ENCODE assay signal across 11 mouse cellular contexts in the genomic region with DNA sequence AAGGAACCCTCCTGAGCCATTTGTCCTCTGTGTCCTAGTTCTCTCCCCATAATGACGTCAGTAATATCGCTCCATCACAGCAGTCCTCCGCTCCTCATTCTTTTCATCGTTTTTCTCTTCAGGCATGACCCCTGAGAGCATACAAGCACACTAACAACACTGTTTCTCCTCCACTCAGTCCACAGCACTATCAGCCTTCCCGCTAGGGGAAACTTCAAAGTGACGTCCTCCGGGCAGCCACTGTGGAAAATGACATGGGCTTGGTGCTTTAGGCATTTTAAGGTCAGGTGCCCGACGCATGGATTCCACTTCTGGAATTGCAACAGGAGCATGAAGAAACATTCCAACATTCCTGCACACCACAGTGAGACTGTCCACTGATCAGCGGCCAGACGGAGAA. TPM values are rescaled to one million over a fixed set of nuclear protein-coding genes. Genes with fewer than 3 reads are reported as not detected.
DNase-seq lines count a peak whose midpoint lies in the region; ATAC-seq lines count a peak whose summit lies in the region.
"Had no signal": no experiment of that assay in that cellular context is flagged by ENCODE, and none has a peak within 500 bp of the region (broad histone marks: within the 10 kb centered on the region; RNA-seq: fewer than 3 reads in every experiment).

No protein-coding gene starts in this region.

- peak overlapping the region; percentile 54; the same call in 1 of the 2 replicates for H3K4me3 ChIP-seq in heart, embryonic 12.5 days
- no peak overlapping the region; the same call in 1 of the 2 replicates for H3K4me3 ChIP-seq in forebrain, embryonic 12.5 days (replicated peaks)
- H3K4me3 ChIP-seq in midbrain, embryonic 12.5 days, result peak overlapping the region; percentile 50; the same call in 1 of the 2 replicates
- no peak overlapping the region for H3K4me3 ChIP-seq in intestine, embryonic 15.5 days (replicated peaks)

- H3K9me3 ChIP-seq in heart, embryonic 12.5 days (replicated peaks), result no peaks in the 10 kb centered on the region
- no peaks in the 10 kb centered on the region for H3K9me3 ChIP-seq in forebrain, embryonic 12.5 days
- no peaks in the 10 kb centered on the region for H3K9me3 ChIP-seq in midbrain, embryonic 12.5 days
- no peaks in the 10 kb centered on the region for H3K9me3 ChIP-seq in intestine, embryonic 15.5 days

- ATAC-seq in heart, embryonic 12.5 days (ENCODE audit: insufficient number of reproducible peaks, low FRiP score), result no peak
- no peak for ATAC-seq in forebrain, embryonic 12.5 days (ENCODE audit: low FRiP score)
- no peak for ATAC-seq in midbrain, embryonic 12.5 days (ENCODE audit: low FRiP score, low read depth)
- ATAC-seq in intestine, embryonic 15.5 days, result no peak

- peaks cover 46% of the 10 kb centered on the region for H3K27me3 ChIP-seq in heart, embryonic 12.5 days (replicated peaks)
- H3K27me3 ChIP-seq in forebrain, embryonic 12.5 days, result peaks cover 54% of the 10 kb centered on the region
- H3K27me3 ChIP-seq in midbrain, embryonic 12.5 days, result peaks cover 53% of the 10 kb centered on the region
- H3K27me3 ChIP-seq in intestine, embryonic 15.5 days (replicated peaks), result peaks cover 45% of the 10 kb centered on the region

- H3K4me2 ChIP-seq in heart, embryonic 12.5 days, result peak overlapping the region; percentile 91
- peak overlapping the region; percentile 76; the same call in 1 of the 2 replicates for H3K4me2 ChIP-seq in forebrain, embryonic 12.5 days
- peak overlapping the region; percentile 77 for H3K4me2 ChIP-seq in midbrain, embryonic 12.5 days (replicated peaks)
- H3K4me2 ChIP-seq in intestine, embryonic 15.5 days (replicated peaks), result no peak overlapping the region

- no peak overlapping the region for H3K9ac ChIP-seq in heart, embryonic 12.5 days
- H3K9ac ChIP-seq in forebrain, embryonic 12.5 days, result no peak overlapping the region
- no peak overlapping the region for H3K9ac ChIP-seq in midbrain, embryonic 12.5 days (replicated peaks)
- no peak overlapping the region for H3K9ac ChIP-seq in intestine, embryonic 15.5 days
- H3K9ac ChIP-seq: liver, embryonic 14.5 days had no signal

- no peaks in the 10 kb centered on the region for H3K36me3 ChIP-seq in heart, embryonic 12.5 days
- no peaks in the 10 kb centered on the region for H3K36me3 ChIP-seq in forebrain, embryonic 12.5 days (replicated peaks)
- no peaks in the 10 kb centered on the region for H3K36me3 ChIP-seq in midbrain, embryonic 12.5 days
- H3K36me3 ChIP-seq in intestine, embryonic 15.5 days, result no peaks in the 10 kb centered on the region

- WGBS in heart, embryonic 12.5 days, result 26% methylated on average over 11 of the region's 11 CpGs
- 32% methylated on average over 11 of the region's 11 CpGs for WGBS in forebrain, embryonic 12.5 days
- WGBS in midbrain, embryonic 12.5 days, result 28% methylated on average over 11 of the region's 11 CpGs
- 27% methylated on average over 11 of the region's 11 CpGs for WGBS in intestine, embryonic 15.5 days

- no peak for DNase-seq in heart, adult 18-20 months
- DNase-seq in Muller cell, postnatal 12 days (ENCODE audit: inconsistent ontology term), result peak; percentile 20
- no peak for DNase-seq in left cerebral cortex, adult 9 months (ENCODE audit: low spot score in 2 of 2)
- no peak for DNase-seq in right cerebral cortex, adult 2 months (ENCODE audit: low spot score in 2 of 2)
- DNase-seq: adrenal gland, postnatal 25 days; kidney, postnatal 14 days had no signal

- H3K4me1 ChIP-seq in heart, embryonic 12.5 days (replicated peaks), result peaks cover 14% of the 10 kb centered on the region; the same call in 1 of the 2 replicates
- peaks cover 14% of the 10 kb centered on the region; the same call in 1 of the 2 replicates for H3K4me1 ChIP-seq in forebrain, embryonic 12.5 days
- peaks cover 15% of the 10 kb centered on the region for H3K4me1 ChIP-seq in midbrain, embryonic 12.5 days
- H3K4me1 ChIP-seq in intestine, embryonic 15.5 days (replicated peaks), result peaks cover 8% of the 10 kb centered on the region

- no peak overlapping the region for H3K27ac ChIP-seq in heart, embryonic 12.5 days (ENCODE audit: poor library complexity, severe bottlenecking)
- H3K27ac ChIP-seq in forebrain, embryonic 12.5 days, result no peak overlapping the region
- no peak overlapping the region for H3K27ac ChIP-seq in midbrain, embryonic 12.5 days (replicated peaks)
- H3K27ac ChIP-seq in intestine, embryonic 15.5 days, result no peak overlapping the region
- H3K27ac ChIP-seq: liver, embryonic 14.5 days had no signal

RNA-seq across cellular contexts. Expression of gene Flt3, which starts 0.7 kb away (rescaled TPM):
- 0.20 TPM in 1 of 2 replicates, not detected in the other for polyA plus RNA-seq in heart, embryonic 12.5 days (2016; fragmentation: Nextera tagmentation; extraction: Ambion mirVana)
- under 1 TPM; 0.10 to 0.62 TPM for total RNA-seq in heart, adult 18-20 months (2021)
- polyA plus RNA-seq in forebrain, embryonic 12.5 days (2016; fragmentation: Nextera tagmentation; extraction: Ambion mirVana), result 0.05 and 0.11 TPM in 2 replicates
- polyA plus RNA-seq in midbrain, embryonic 12.5 days (2016; fragmentation: Nextera tagmentation; extraction: Ambion mirVana), result 0.07 and 0.22 TPM in 2 replicates
- polyA plus RNA-seq in intestine, embryonic 15.5 days (2015; fragmentation: Nextera tagmentation; extraction: Ambion mirVana), result 0.31 and 0.34 TPM in 2 replicates
- total RNA-seq: adrenal gland, postnatal 25 days had no signal

RNA-seq across cellular contexts. Expression of gene Pan3, which starts 28.9 kb away (rescaled TPM):
- polyA plus RNA-seq in heart, embryonic 12.5 days (2016; fragmentation: Nextera tagmentation; extraction: Ambion mirVana), result 46.3 and 46.5 TPM in 2 replicates
- total RNA-seq in heart, adult 18-20 months (2021), result 10 to 100 TPM; 21.1 to 34.4 TPM
- 43.4 and 55.1 TPM in 2 replicates for polyA plus RNA-seq in forebrain, embryonic 12.5 days (2016; fragmentation: Nextera tagmentation; extraction: Ambion mirVana)
- 56.1 and 75.1 TPM in 2 replicates for polyA plus RNA-seq in midbrain, embryonic 12.5 days (2016; fragmentation: Nextera tagmentation; extraction: Ambion mirVana)
- polyA plus RNA-seq in intestine, embryonic 15.5 days (2015; fragmentation: Nextera tagmentation; extraction: Ambion mirVana), result 64.5 and 67.5 TPM in 2 replicates

Comparison
In these comparisons a context has a peak if more than half of its experiments do, and no peak if none do; other contexts are left out.
1. H3K4me3 ChIP-seq: peak in heart, embryonic 12.5 days (single experiment) and midbrain, embryonic 12.5 days (single experiment); none in forebrain, embryonic 12.5 days (single experiment) and intestine, embryonic 15.5 days (single experiment).